In the genomic region with DNA sequence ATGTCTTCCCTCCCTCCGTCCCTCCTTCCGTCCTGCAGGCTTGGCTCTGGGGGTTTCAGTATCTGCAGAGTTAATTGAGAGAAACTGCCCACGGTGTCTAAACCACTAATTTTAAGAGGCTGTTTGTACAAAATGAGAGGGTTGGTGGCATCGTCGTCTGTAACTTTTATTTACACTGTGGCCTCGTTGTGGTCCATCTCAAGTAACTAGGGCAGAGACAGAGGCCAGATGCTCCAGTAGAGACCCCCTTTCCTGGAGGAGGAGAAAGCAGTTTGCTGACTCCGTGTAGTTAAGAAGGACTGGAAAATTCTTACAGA, we compare ENCODE assay signal across 8 mouse cellular contexts. TPM values are rescaled to one million over a fixed set of nuclear protein-coding genes. Genes with fewer than 3 reads are reported as not detected.
A peak's percentile ranks its signal among the peaks of the same experiment; 100 is the strongest.
DNase-seq lines count a peak whose midpoint lies in the region; ATAC-seq and TF ChIP-seq lines count a peak whose summit lies in the region.

No protein-coding gene starts in this region.

- no peak for TF ChIP-seq POLR2A in liver, adult 2 months (IDR thresholded peaks at IDR 0.05; ENCODE audit: extremely low read depth, insufficient read depth, low read length)

- H3K27me3 ChIP-seq in liver, adult 2 months (ENCODE audit: control insufficient read depth, insufficient read depth, low read length) = no peaks in the 10 kb centered on the region
- H3K27me3 ChIP-seq in embryonic facial prominence, embryonic 10.5 days (replicated peaks; ENCODE audit: low read depth, poor library complexity, severe bottlenecking) = peaks cover 22% of the 10 kb centered on the region
- H3K27me3 ChIP-seq in intestine, embryonic 14.5 days (replicated peaks; ENCODE audit: control insufficient read depth, insufficient read depth, low read length) = no peaks in the 10 kb centered on the region
- H3K27me3 ChIP-seq in neural tube, embryonic 12.5 days (replicated peaks) = no peaks in the 10 kb centered on the region

- no peak overlapping the region for H3K27ac ChIP-seq in liver, adult 2 months (replicated peaks; ENCODE audit: insufficient read depth, low read depth, low read length)
- peak overlapping the region; percentile 99 for H3K27ac ChIP-seq in embryonic facial prominence, embryonic 10.5 days (replicated peaks)
- H3K27ac ChIP-seq in intestine, embryonic 14.5 days (ENCODE audit: low read depth) = peak overlapping the region; percentile 95
- peak overlapping the region; percentile 94 for H3K27ac ChIP-seq in neural tube, embryonic 12.5 days

- no peak for DNase-seq in liver, adult 2 months (ENCODE audit: extremely low read depth, low read depth, low spot score)
- no peak for DNase-seq in liver
- DNase-seq in embryonic facial prominence, embryonic 10.5 days (ENCODE audit: low spot score) = no peak
- no peak for DNase-seq in intestine, embryonic 14.5 days (ENCODE audit: low spot score)
- no peak for DNase-seq in layer of hippocampus, adult 18-20 months (ENCODE audit: low spot score in 2 of 2)
- no peak for DNase-seq in adrenal gland, adult (ENCODE audit: inconsistent age in 2 of 2, low spot score in 1 of 2)

- no peak for TF ChIP-seq CTCF in liver, adult 2 months (IDR thresholded peaks at IDR 0.05; ENCODE audit: low read depth, low read length)

- H3K4me1 ChIP-seq in liver, adult 2 months (ENCODE audit: control insufficient read depth, insufficient read depth, low read length) = peaks cover 25% of the 10 kb centered on the region
- peaks cover 58% of the 10 kb centered on the region for H3K4me1 ChIP-seq in embryonic facial prominence, embryonic 10.5 days
- H3K4me1 ChIP-seq in intestine, embryonic 14.5 days (replicated peaks; ENCODE audit: control insufficient read depth, insufficient read depth, low read length) = peaks cover 26% of the 10 kb centered on the region
- peaks cover 42% of the 10 kb centered on the region for H3K4me1 ChIP-seq in neural tube, embryonic 12.5 days

- H3K9ac ChIP-seq in liver, adult 2 months (ENCODE audit: low read depth, low read length) = peak overlapping the region; percentile 75
- peak overlapping the region; percentile 85 for H3K9ac ChIP-seq in intestine, embryonic 14.5 days (ENCODE audit: low read length)
- H3K9ac ChIP-seq in neural tube, embryonic 12.5 days = peak overlapping the region; percentile 92

- peak overlapping the region; percentile 85 for H3K4me2 ChIP-seq in intestine, embryonic 14.5 days (ENCODE audit: low read length)
- H3K4me2 ChIP-seq in neural tube, embryonic 12.5 days (replicated peaks) = peak overlapping the region; percentile 75

- no peaks in the 10 kb centered on the region for H3K9me3 ChIP-seq in embryonic facial prominence, embryonic 10.5 days
- H3K9me3 ChIP-seq in intestine, embryonic 14.5 days (ENCODE audit: control insufficient read depth, low read length) = no peaks in the 10 kb centered on the region
- H3K9me3 ChIP-seq in neural tube, embryonic 12.5 days = no peaks in the 10 kb centered on the region

- peak overlapping the region; percentile 73 for H3K4me3 ChIP-seq in liver, adult 2 months (ENCODE audit: insufficient read depth, low read depth, low read length)
- H3K4me3 ChIP-seq in embryonic facial prominence, embryonic 10.5 days = peak overlapping the region; percentile 87
- H3K4me3 ChIP-seq in intestine, embryonic 14.5 days (ENCODE audit: low read depth, low read length) = peak overlapping the region; percentile 67
- peak overlapping the region; percentile 81 for H3K4me3 ChIP-seq in neural tube, embryonic 12.5 days

- WGBS in liver, adult 2 months = under 1% methylated on average over 7 of the region's 7 CpGs
- WGBS in embryonic facial prominence, embryonic 10.5 days = under 1% methylated on average over 7 of the region's 7 CpGs
- WGBS in intestine, embryonic 14.5 days = under 1% methylated on average over 7 of the region's 7 CpGs
- 0% methylated on average over 7 of the region's 7 CpGs for WGBS in neural tube, embryonic 12.5 days

- ATAC-seq in intestine, embryonic 14.5 days (replicated peaks; ENCODE audit: low FRiP score, low TSS enrichment, low read depth) = no peak
- ATAC-seq in neural tube, embryonic 12.5 days (ENCODE audit: low FRiP score, low read depth) = no peak
- ATAC-seq in megakaryocyte progenitor cell, adult 5-6 weeks (replicated peaks; ENCODE audit: poor library complexity) = no peak

- peaks cover 35% of the 10 kb centered on the region for H3K79me2 ChIP-seq in liver, adult 2 months (ENCODE audit: control insufficient read depth, insufficient read depth, low read length)

- no peaks in the 10 kb centered on the region for H3K36me3 ChIP-seq in liver, adult 2 months (ENCODE audit: control insufficient read depth, insufficient read depth, low read length)
- peaks cover 17% of the 10 kb centered on the region; the same call in 1 of the 2 replicates for H3K36me3 ChIP-seq in embryonic facial prominence, embryonic 10.5 days (replicated peaks)
- H3K36me3 ChIP-seq in intestine, embryonic 14.5 days (ENCODE audit: control insufficient read depth, insufficient read depth, low read length) = 0 out of 2 replicates have a peak, but pooled peaks cover 9% of the 10 kb centered on the region
- no peaks in the 10 kb centered on the region for H3K36me3 ChIP-seq in neural tube, embryonic 12.5 days

RNA-seq across cellular contexts. Expression of a gene that starts 0.8 kb away (rescaled TPM):
- 18.3 and 25.1 TPM in 2 replicates for total RNA-seq in liver, adult 2 months (2014; rRNA removed)
- polyA plus RNA-seq in liver, adult 2 months (2012; rRNA removed) = 48.9 and 54.3 TPM in 2 replicates
- 161 and 162 TPM in 2 replicates for polyA plus RNA-seq in embryonic facial prominence, embryonic 10.5 days (2016; fragmentation: Nextera tagmentation; extraction: Ambion mirVana)
- 76.6 and 78.2 TPM in 2 replicates for polyA plus RNA-seq in intestine, embryonic 14.5 days (2014; fragmentation: Nextera tagmentation; extraction: Ambion mirVana)
- polyA plus RNA-seq in neural tube, embryonic 12.5 days (2016; fragmentation: Nextera tagmentation; extraction: Ambion mirVana) = 129 and 135 TPM in 2 replicates
- 100 to 1,000 TPM; 170 to 176 TPM for total RNA-seq in layer of hippocampus, adult 18-20 months (2021)
- 75.9 and 90.4 TPM in 2 replicates for total RNA-seq in megakaryocyte progenitor cell, adult 5-6 weeks (2015)
- total RNA-seq in megakaryocyte progenitor cell, adult 5-6 weeks (2017) = 63.0 and 63.3 TPM in 2 replicates

RNA-seq across cellular contexts. Expression of a gene that starts 1.0 kb away (rescaled TPM):
- 9.2 and 24.3 TPM in 2 replicates for total RNA-seq in liver, adult 2 months (2014; rRNA removed)
- polyA plus RNA-seq in liver, adult 2 months (2012; rRNA removed) = 65.2 and 92.6 TPM in 2 replicates
- 19.9 and 20.3 TPM in 2 replicates for polyA plus RNA-seq in embryonic facial prominence, embryonic 10.5 days (2016; fragmentation: Nextera tagmentation; extraction: Ambion mirVana)
- 22.6 and 25.3 TPM in 2 replicates for polyA plus RNA-seq in intestine, embryonic 14.5 days (2014; fragmentation: Nextera tagmentation; extraction: Ambion mirVana)
- 26.0 and 27.7 TPM in 2 replicates for polyA plus RNA-seq in neural tube, embryonic 12.5 days (2016; fragmentation: Nextera tagmentation; extraction: Ambion mirVana)
- total RNA-seq in layer of hippocampus, adult 18-20 months (2021) = 10 to 100 TPM; 45.9 to 55.6 TPM
- total RNA-seq in megakaryocyte progenitor cell, adult 5-6 weeks (2015) = 21.2 and 31.7 TPM in 2 replicates
- 8.4 and 9.1 TPM in 2 replicates for total RNA-seq in megakaryocyte progenitor cell, adult 5-6 weeks (2017)

RNA-seq across cellular contexts. Expression of a gene that starts 24.6 kb away (rescaled TPM):
- total RNA-seq in liver, adult 2 months (2014; rRNA removed) = 8.9 and 11.2 TPM in 2 replicates
- 44.8 and 47.3 TPM in 2 replicates for polyA plus RNA-seq in liver, adult 2 months (2012; rRNA removed)
- 46.2 and 47.9 TPM in 2 replicates for polyA plus RNA-seq in embryonic facial prominence, embryonic 10.5 days (2016; fragmentation: Nextera tagmentation; extraction: Ambion mirVana)
- polyA plus RNA-seq in intestine, embryonic 14.5 days (2014; fragmentation: Nextera tagmentation; extraction: Ambion mirVana) = 40.0 and 41.7 TPM in 2 replicates
- 51.9 and 52.3 TPM in 2 replicates for polyA plus RNA-seq in neural tube, embryonic 12.5 days (2016; fragmentation: Nextera tagmentation; extraction: Ambion mirVana)
- total RNA-seq in layer of hippocampus, adult 18-20 months (2021) = 10 to 100 TPM; 21.9 to 26.3 TPM
- 4.0 and 8.1 TPM in 2 replicates for total RNA-seq in megakaryocyte progenitor cell, adult 5-6 weeks (2015)
- total RNA-seq in megakaryocyte progenitor cell, adult 5-6 weeks (2017) = 16.3 and 26.0 TPM in 2 replicates

RNA-seq across cellular contexts. Expression of a gene that starts 52.6 kb away (rescaled TPM):
- total RNA-seq in liver, adult 2 months (2014; rRNA removed) = 30.7 and 37.2 TPM in 2 replicates
- polyA plus RNA-seq in liver, adult 2 months (2012; rRNA removed) = 46.5 and 52.2 TPM in 2 replicates
- 29.3 and 30.8 TPM in 2 replicates for polyA plus RNA-seq in embryonic facial prominence, embryonic 10.5 days (2016; fragmentation: Nextera tagmentation; extraction: Ambion mirVana)
- 22.0 and 24.2 TPM in 2 replicates for polyA plus RNA-seq in intestine, embryonic 14.5 days (2014; fragmentation: Nextera tagmentation; extraction: Ambion mirVana)
- polyA plus RNA-seq in neural tube, embryonic 12.5 days (2016; fragmentation: Nextera tagmentation; extraction: Ambion mirVana) = 28.5 and 31.8 TPM in 2 replicates
- total RNA-seq in layer of hippocampus, adult 18-20 months (2021) = 100 to 1,000 TPM; 105 to 111 TPM
- total RNA-seq in megakaryocyte progenitor cell, adult 5-6 weeks (2015) = 4.2 and 5.0 TPM in 2 replicates
- total RNA-seq in megakaryocyte progenitor cell, adult 5-6 weeks (2017) = 11.7 and 12.3 TPM in 2 replicates

RNA-seq across cellular contexts. Expression of a gene that starts 57.4 kb away (rescaled TPM):
- total RNA-seq in liver, adult 2 months (2014; rRNA removed) = 0.54 and 0.55 TPM in 2 replicates
- 1.1 TPM in 2 replicates for polyA plus RNA-seq in liver, adult 2 months (2012; rRNA removed)
- 2.8 and 3.4 TPM in 2 replicates for polyA plus RNA-seq in embryonic facial prominence, embryonic 10.5 days (2016; fragmentation: Nextera tagmentation; extraction: Ambion mirVana)
- polyA plus RNA-seq in intestine, embryonic 14.5 days (2014; fragmentation: Nextera tagmentation; extraction: Ambion mirVana) = 2.1 TPM in 2 replicates
- polyA plus RNA-seq in neural tube, embryonic 12.5 days (2016; fragmentation: Nextera tagmentation; extraction: Ambion mirVana) = 5.7 and 5.8 TPM in 2 replicates
- 10 to 100 TPM; 15.2 to 18.0 TPM for total RNA-seq in layer of hippocampus, adult 18-20 months (2021)
- 0.07 and 0.12 TPM in 2 replicates for total RNA-seq in megakaryocyte progenitor cell, adult 5-6 weeks (2015)
- 0.10 and 0.96 TPM in 2 replicates for total RNA-seq in megakaryocyte progenitor cell, adult 5-6 weeks (2017)
